Mouse (Mus musculus) megakaryocyte, embryonic 14.5 days (primary cell): ENCODE results near the gene Oip5.

ENCODE experiments used
- FLI1 ChIP-seq: IDR thresholded peaks from 2 replicates; pipeline ENCODE4 v1.6.1; 2012; ENCODE audit warnings: low read length, inconsistent platforms, mixed read lengths
- GATA1 ChIP-seq: IDR thresholded peaks from 3 replicates; pipeline ENCODE4 v1.6.1; 2012; ENCODE audit warnings: mixed read lengths, low read length, inconsistent platforms, borderline replicate concordance

GRCm38 (mm10) chr2:119618199-119618982, at the start of gene Oip5, which contains the start of gene Nusap1:
- TF ChIP-seq GATA1 (no peak), FLI1 (no peak)
